Mouse (Mus musculus): ENCODE data around the gene Eprs.

DNA sequence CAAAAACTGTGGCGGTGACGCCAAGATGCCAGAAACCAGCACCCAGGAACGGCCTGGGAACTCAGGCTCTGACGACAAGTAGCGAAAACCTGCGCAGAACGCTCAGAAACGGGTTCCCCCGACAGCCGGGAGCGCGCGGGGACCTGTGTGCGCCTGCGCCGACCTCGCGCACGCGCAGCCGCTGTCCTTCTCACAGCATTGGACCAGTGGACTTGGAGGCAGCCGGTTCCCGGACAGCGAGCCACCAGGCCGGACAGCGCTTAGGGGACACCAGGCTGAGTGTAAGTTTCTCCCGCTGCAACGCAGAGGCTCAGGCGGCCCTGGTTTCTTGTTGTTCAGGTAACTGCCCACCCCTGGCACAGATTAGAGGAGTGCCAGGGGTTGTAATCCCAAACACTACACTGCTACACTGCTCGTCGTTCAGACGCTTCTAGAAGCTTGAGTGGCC is 30.8 kb upstream of the Eprs start, which contains the start of gene Bpnt1:
- no peak for TF ChIP-seq CTCF (IDR thresholded peaks at IDR 0.05; ENCODE audit: low read depth, low read length)
- no peak for TF ChIP-seq GATA1 (IDR thresholded peaks at IDR 0.05; ENCODE audit: borderline replicate concordance, low read length)
- no peak for TF ChIP-seq GATA2 (IDR thresholded peaks at IDR 0.05; ENCODE audit: borderline replicate concordance, low read depth, low read length)
- TF ChIP-seq TAL1 (conservative IDR thresholded peaks at IDR 0.05; ENCODE audit: low read depth, low read length): no peak
- no peak for TF ChIP-seq POLR2AphosphoS5 (IDR thresholded peaks at IDR 0.05; ENCODE audit: insufficient replicate concordance, low read depth, low read length)

Measured in G1E (cell line).